Mouse (Mus musculus) lung, adult 2 months (tissue): ENCODE data around the gene Psmc1.

ENCODE experiments used
- CTCF ChIP-seq: fragments of 200-500 bp; IDR thresholded peaks from 2 replicates; pipeline ENCODE4 v1.5.1; 2011; ENCODE audit warnings: mild to moderate bottlenecking, low read length, control low read depth; ENCODE audit not compliant: insufficient read depth
- POLR2A ChIP-seq: fragments of 200-500 bp; IDR thresholded peaks from 2 replicates; pipeline ENCODE4 v1.6.1; 2011; ENCODE audit warnings: low read depth, mild to moderate bottlenecking, control low read depth, low read length, borderline replicate concordance; ENCODE audit errors: extremely low read depth

DNA sequence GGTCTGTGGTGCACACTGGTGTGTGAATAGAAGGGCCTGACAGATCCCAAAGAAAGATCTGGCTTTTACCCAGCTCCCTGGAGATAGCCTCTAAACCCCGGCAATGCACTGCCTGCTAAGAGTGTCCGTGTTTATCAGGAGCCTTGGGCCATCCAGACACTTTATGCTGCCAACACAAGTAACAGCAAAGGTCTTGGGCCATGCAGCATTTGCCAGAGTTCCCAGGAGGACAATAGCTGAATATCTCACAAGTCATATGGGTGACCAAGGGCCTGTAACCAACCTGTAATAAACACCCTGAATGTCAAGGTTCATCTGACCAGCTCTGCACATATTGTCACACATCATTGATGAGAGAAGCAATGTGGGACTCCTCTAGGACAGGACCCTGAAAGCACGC, 21.9 kb upstream of the Psmc1 start:
- TF ChIP-seq CTCF (no peak), POLR2A (no peak)
